Mouse (Mus musculus) inflammation-experienced regulatory T-cells (primary cell): ENCODE data around the gene Tmem50a. TPM values are rescaled to one million over a fixed set of nuclear protein-coding genes. Genes with fewer than 3 reads are reported as not detected.

Experiments used
- polyA plus RNA-seq, 2 experiments: library from polyadenylated mRNA; unstranded; fragments of 100-300 nt; shearing (Covaris generic); gene quantifications; one replicate each; pipeline ENCODE4 v1.2.1; 2017

Gene Tmem50a
- 100 to 1,000 TPM; 427 to 477 TPM for polyA plus RNA-seq

DNA sequence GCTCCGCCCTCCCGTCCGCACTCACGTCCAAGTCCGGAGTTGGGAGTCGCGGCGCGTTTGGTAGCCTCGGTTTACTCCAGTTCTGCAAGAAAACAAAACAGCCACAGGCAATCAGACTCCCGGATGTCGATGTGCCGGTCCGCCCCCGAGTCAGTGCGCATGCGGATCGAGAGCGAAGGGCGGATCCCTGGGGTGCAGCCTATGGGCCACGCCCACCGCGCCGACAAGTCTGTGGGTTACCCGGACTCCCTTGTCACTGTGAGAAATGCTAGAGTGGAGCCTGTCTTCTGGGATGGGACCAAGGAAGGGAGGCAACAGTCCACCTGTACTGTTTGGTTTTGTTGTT, at the start of gene Tmem50a:
TSS of gene Tmem50a (minus strand) at position 161 of the 346 bp plus-strand sequence.

DNA sequence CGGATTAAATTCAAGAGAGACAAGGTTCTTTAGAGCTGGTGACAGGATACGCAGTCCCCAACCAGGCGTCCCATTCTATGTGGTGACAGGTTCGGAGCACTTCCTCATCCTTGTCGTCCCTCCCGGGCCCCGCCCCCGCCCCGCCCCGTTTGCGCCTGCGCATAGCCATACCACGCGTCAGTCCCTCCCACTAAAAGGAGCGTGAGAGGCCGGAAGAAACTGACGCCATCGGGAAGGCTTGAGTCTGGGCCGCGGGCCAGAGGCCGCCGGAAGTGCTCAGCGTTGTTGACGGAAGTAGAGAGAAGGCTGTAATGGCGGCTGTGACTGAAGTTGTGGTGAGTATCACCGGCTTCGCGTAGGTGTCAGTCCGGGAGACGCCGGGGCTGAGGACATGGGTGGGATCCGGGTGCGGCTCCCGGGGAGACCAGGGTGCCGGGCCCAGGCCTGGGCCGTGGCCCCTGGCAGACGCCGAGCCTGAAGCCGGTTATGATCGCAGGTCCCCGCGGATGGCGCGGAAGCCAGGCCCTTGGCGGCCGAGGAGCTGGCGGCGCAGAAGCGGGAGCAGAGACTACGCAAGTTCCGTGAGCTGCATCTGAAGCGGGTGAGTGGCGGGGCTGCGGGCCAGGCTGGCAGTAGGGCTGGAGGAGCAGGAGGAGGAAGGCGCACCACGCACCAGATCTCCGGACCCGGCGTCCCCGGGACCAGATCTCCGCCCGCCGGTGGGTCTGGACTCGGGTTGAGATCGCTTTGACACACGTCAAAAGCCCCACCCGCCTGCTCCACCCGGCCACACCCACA, 16.1 kb upstream of the Tmem50a start, which contains the start of gene Syf2:
TSS of gene Syf2 (plus strand) at position 215 of the 798 bp plus-strand sequence.

GRCm38 (mm10) chr4:134923258-134924018, 8.6 kb upstream of the Tmem50a start, which contains the start of gene Rsrp1:
TSS of gene Rsrp1 (plus strand) at chr4:134923592.

DNA sequence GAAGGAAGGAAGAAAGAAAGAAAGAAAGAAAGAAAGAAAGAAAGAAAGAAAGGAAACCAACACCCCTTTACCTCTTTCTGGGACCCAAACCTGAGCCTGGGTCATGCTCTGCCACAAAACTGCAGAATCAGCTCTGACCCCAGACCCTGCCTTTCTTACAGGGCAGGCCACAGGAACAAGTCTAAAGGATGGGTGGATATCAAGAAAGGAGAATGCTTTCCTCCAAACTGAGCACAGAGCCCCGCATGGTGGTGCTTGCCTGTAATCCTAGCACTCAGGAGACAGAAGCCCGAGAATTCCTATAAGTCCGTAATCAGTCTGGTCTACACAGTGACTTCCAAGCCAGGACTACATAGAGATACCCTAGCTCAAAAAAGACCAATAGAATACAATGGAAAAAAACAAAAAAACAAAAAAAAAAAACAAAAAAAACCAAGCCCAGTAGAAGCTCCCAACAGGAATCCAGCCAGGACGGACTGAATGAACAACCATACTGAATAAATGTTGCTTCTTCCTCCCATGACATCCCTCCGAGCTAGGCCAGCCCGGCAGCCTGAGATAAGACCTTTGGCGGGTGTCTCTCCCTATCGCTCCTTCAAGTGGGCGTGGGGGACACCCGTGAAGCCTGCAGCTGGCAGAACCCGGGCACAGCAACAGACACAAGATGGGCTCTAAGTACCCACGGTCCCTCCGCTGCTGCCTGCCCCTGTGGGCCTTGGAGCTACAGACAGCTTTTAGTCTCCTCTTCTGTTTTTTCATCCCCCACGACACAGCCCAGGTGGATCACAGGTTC, 50.7 kb downstream of the Tmem50a start, which contains the start of gene Rhd:
TSS of gene Rhd (plus strand) at position 600 of the 793 bp plus-strand sequence.

GRCm38 (mm10) chr4:134853259-134853636, 61.6 kb downstream of the Tmem50a start, which contains the start of gene Maco1:
TSS of gene Maco1 (minus strand) at chr4:134853345.

Other genes with a start within 250 kb of the Tmem50a start
- gene Man1c1, start 210.7 kb downstream of the Tmem50a start, polyA plus RNA-seq = 10 to 100 TPM in 1 of 2 experiments, 1 to 10 TPM in 1; 9.2 to 13.6 TPM
- gene Ldlrap1, start 147.0 kb downstream of the Tmem50a start, polyA plus RNA-seq = 10 to 100 TPM; 53.4 to 86.7 TPM
- gene Maco1, start 61.7 kb downstream of the Tmem50a start, polyA plus RNA-seq = 10 to 100 TPM; 14.6 to 23.5 TPM
- under 1 TPM; 0.11 to 0.49 TPM for gene Rhd, start 50.5 kb downstream of the Tmem50a start, polyA plus RNA-seq
- gene Rsrp1, start 8.6 kb upstream of the Tmem50a start, polyA plus RNA-seq = 1,000 to 10,000 TPM in 1 of 2 experiments, 100 to 1,000 TPM in 1; 775 to 1,114 TPM
- gene Syf2, start 15.9 kb upstream of the Tmem50a start, polyA plus RNA-seq = 100 to 1,000 TPM; 192 to 260 TPM
- 10 to 100 TPM; 26.0 to 54.6 TPM for gene Runx3, start 205.6 kb upstream of the Tmem50a start, polyA plus RNA-seq